Mouse (Mus musculus): ENCODE results near the gene Hist1h3g. TPM values are rescaled to one million over a fixed set of nuclear protein-coding genes. Genes with fewer than 3 reads are reported as not detected.
A peak's percentile ranks its signal among the peaks of the same experiment; 100 is the strongest.
"Not testable (repeated sequence)": the region's sequence is repeated elsewhere in the genome, so short reads cannot be mapped to it uniquely, and the experiment has no call there.

Gene Hist1h3g
- total and polyA plus RNA-seq, 2 experiments from 2014 or later = 1.4 to 544 TPM

- H3K27ac ChIP-seq = peak overlapping the region; percentile 64; the same call in 1 of the 2 replicates
- no peaks in the 10 kb centered on the region for H3K27me3 ChIP-seq (ENCODE audit: insufficient read depth, low read length)
- H3K36me3 ChIP-seq (ENCODE audit: insufficient read depth, low read length) = no peaks in the 10 kb centered on the region
- ATAC-seq (0 out of 2 replicates have a peak, but pooled peaks have one; percentile 10), DNase-seq (ENCODE audit: low spot score) (no peak)
- H3K4me3 ChIP-seq (ENCODE audit: low read length) = peak overlapping the region; percentile 49
- peaks cover 7% of the 10 kb centered on the region; the same call in 1 of the 2 replicates for H3K4me1 ChIP-seq (ENCODE audit: insufficient read depth, low read length)
- under 1% methylated on average over 15 of the region's 15 CpGs for WGBS
- no peak for TF ChIP-seq CTCF (IDR thresholded peaks at IDR 0.05; ENCODE audit: low read depth)
- peak overlapping the region; percentile 61 for H3K4me2 ChIP-seq (ENCODE audit: low read depth, low read length)
- no peaks in the 10 kb centered on the region for H3K9me3 ChIP-seq (ENCODE audit: low read length)
- H3K9ac ChIP-seq (replicated peaks; ENCODE audit: low read length) = peak overlapping the region; percentile 25; the same call in 1 of the 2 replicates
These were observed 672 bp upstream of the Hist1h3g start for GRCm38 (mm10) chr13:23534368-23535131.

- H3K27ac ChIP-seq = no peak overlapping the region
- no peaks in the 10 kb centered on the region for H3K27me3 ChIP-seq (ENCODE audit: insufficient read depth, low read length)
- peaks cover 7% of the 10 kb centered on the region; the same call in 1 of the 2 replicates for H3K4me1 ChIP-seq (ENCODE audit: insufficient read depth, low read length)
- DNase-seq (ENCODE audit: low spot score) = no peak
- peak overlapping the region; percentile 61 for H3K4me2 ChIP-seq (ENCODE audit: low read depth, low read length)
- WGBS = 22% methylated on average over 7 of the region's 7 CpGs
- H3K36me3 ChIP-seq (ENCODE audit: insufficient read depth, low read length) = no peaks in the 10 kb centered on the region
- no peak for TF ChIP-seq CTCF (IDR thresholded peaks at IDR 0.05; ENCODE audit: low read depth)
- H3K4me3 ChIP-seq (ENCODE audit: low read length) = peak overlapping the region; percentile 49
- H3K9ac ChIP-seq (replicated peaks; ENCODE audit: low read length) = no peak overlapping the region
- no peak for ATAC-seq
- H3K9me3 ChIP-seq (ENCODE audit: low read length) = no peaks in the 10 kb centered on the region
These were observed 1.0 kb downstream of the Hist1h3g start for GRCm38 (mm10) chr13:23536076-23536822.

- H3K36me3 ChIP-seq (ENCODE audit: insufficient read depth, low read length) = no peaks in the 10 kb centered on the region
- H3K27me3 ChIP-seq (ENCODE audit: insufficient read depth, low read length) = no peaks in the 10 kb centered on the region
- ATAC-seq (no peak), DNase-seq (ENCODE audit: low spot score) (no peak)
- H3K9ac ChIP-seq (replicated peaks; ENCODE audit: low read length) = no peak overlapping the region
- 74% methylated on average over 3 of the region's 3 CpGs for WGBS
- H3K4me1 ChIP-seq (ENCODE audit: insufficient read depth, low read length) = peaks cover 7% of the 10 kb centered on the region; the same call in 1 of the 2 replicates
- H3K9me3 ChIP-seq (ENCODE audit: low read length) = no peaks in the 10 kb centered on the region
- H3K4me3 ChIP-seq (ENCODE audit: low read length) = no peak overlapping the region
- no peak overlapping the region for H3K27ac ChIP-seq
- TF ChIP-seq CTCF (IDR thresholded peaks at IDR 0.05; ENCODE audit: low read depth) = no peak
- peak overlapping the region; percentile 61; the same call in 1 of the 2 replicates for H3K4me2 ChIP-seq (ENCODE audit: low read depth, low read length)
These were observed 1.9 kb downstream of the Hist1h3g start for GRCm38 (mm10) chr13:23537006-23537710.

- Histone ChIP-seq H3K4me3 (ENCODE audit: low read length) (no peak overlapping the region), H3K4me1 (ENCODE audit: insufficient read depth, low read length) (peaks cover 7% of the 10 kb centered on the region; the same call in 1 of the 2 replicates), H3K27me3 (ENCODE audit: insufficient read depth, low read length) (no peaks in the 10 kb centered on the region), H3K9me3 (ENCODE audit: low read length) (no peaks in the 10 kb centered on the region), H3K9ac (replicated peaks; ENCODE audit: low read length) (no peak overlapping the region), H3K36me3 (ENCODE audit: insufficient read depth, low read length) (no peaks in the 10 kb centered on the region), H3K4me2 (ENCODE audit: low read depth, low read length) (no peak overlapping the region), H3K27ac (no peak overlapping the region)
- DNase-seq (ENCODE audit: low spot score) = no peak
- ATAC-seq = no peak
- 73% methylated on average over 5 of the region's 5 CpGs for WGBS
- no peak for TF ChIP-seq CTCF (IDR thresholded peaks at IDR 0.05; ENCODE audit: low read depth)
These were observed 3.0 kb downstream of the Hist1h3g start for GRCm38 (mm10) chr13:23538249-23538648.

DNA sequence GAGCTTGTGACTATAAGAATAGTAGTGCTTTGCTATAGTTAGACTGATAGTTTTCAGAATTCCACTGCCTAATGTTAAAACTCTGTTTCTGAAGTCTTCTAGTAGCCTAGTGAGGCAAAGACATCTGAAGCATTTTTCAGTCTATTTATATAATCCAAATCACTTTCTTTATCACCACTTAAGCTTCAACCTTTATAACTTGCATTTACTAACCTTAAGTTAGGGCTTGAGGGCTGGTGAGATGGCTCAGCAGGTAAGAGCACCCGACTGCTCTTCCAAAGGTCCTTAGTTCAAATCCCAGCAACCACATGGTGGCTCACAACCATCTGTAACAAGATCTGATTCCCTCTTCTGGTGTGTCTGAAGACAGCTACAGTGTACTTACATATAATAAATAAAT lies 4.6 kb downstream of the Hist1h3g start:
- ATAC-seq; H3K27ac ChIP-seq; H3K4me1 ChIP-seq (ENCODE audit: insufficient read depth, low read length): not testable (repeated sequence)

DNA sequence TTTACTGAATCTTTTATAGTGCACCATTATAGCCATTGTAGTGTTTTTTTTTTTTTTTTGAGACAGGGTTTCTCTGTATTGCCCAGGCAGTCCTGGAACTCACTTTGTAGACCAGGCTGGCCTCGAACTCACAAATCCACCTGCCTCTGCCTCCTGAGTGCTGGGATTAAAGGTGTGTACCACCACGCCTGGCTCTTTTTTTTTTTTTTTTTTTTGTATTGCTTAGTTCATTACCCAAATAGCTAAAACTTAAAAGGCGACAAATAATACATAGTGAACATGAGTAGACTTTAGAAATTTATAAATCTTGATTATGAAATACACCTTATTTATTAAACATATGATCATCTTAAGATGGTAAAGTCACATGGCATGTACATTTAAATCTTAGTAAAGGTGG lies 6.3 kb downstream of the Hist1h3g start:
- H3K9me3 ChIP-seq (ENCODE audit: low read length) = no peaks in the 10 kb centered on the region

More for the DNA sequence above, 4.6 kb downstream of the Hist1h3g start:
- H3K27me3 ChIP-seq (ENCODE audit: insufficient read depth, low read length); H3K4me2 ChIP-seq (ENCODE audit: low read depth, low read length); H3K9ac ChIP-seq (replicated peaks; ENCODE audit: low read length); H3K4me3 ChIP-seq (ENCODE audit: low read length); DNase-seq (ENCODE audit: low spot score); H3K36me3 ChIP-seq (ENCODE audit: insufficient read depth, low read length); H3K9me3 ChIP-seq (ENCODE audit: low read length): not testable (repeated sequence)
- WGBS = 87% methylated on average over 1 of the region's 1 CpGs

DNA sequence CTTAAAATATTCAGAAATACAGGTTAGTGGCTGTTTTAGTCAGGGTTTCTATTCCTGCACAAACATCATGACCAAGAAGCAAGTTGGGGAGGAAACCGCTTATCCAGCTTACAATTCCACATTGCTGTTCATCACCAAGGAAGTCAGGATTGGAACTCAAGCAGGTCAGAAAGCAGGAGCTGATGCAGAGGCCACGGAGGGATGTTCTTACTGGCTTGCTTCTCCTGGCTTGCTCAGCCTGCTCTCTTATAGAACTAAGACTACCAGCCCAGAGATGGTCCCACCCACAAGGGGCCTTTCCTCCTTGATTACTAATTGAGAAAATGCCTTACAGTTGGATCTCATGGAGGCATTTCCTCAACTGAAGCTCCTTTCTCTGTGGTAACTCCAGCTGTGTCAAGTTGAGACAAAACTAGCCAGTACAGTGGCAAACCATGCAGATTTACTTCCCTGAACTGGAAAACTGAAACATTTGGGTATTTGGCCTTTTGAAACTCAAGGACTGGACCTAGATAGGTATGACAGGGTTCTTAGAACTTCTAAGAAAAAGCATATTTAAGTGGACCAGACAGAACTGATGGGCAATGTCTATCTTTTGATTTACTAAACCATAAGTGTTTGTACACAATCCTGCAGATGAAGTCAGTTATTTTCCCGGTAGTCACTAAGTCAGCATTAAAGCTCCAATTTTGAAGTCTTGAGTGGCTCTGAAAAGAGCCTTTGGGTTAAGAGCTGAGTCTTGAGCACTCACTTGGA lies 7.2 kb downstream of the Hist1h3g start:
- H3K27ac ChIP-seq = peak overlapping the region; percentile 67; the same call in 1 of the 2 replicates
- not testable (repeated sequence) for ATAC-seq; H3K4me1 ChIP-seq (ENCODE audit: insufficient read depth, low read length); H3K9me3 ChIP-seq (ENCODE audit: low read length); H3K36me3 ChIP-seq (ENCODE audit: insufficient read depth, low read length); DNase-seq (ENCODE audit: low spot score); H3K27me3 ChIP-seq (ENCODE audit: insufficient read depth, low read length)
- peak overlapping the region; percentile 21; the same call in 1 of the 2 replicates for H3K9ac ChIP-seq (replicated peaks; ENCODE audit: low read length)
- 3% methylated on average over 3 of the region's 3 CpGs for WGBS
- peak overlapping the region; percentile 47 for H3K4me3 ChIP-seq (ENCODE audit: low read length)
- H3K4me2 ChIP-seq (ENCODE audit: low read depth, low read length) = peak overlapping the region; percentile 79

More for the DNA sequence above, 6.3 kb downstream of the Hist1h3g start:
- no peak for ATAC-seq
- no peak overlapping the region for H3K9ac ChIP-seq (replicated peaks; ENCODE audit: low read length)
- H3K4me3 ChIP-seq (ENCODE audit: low read length) = no peak overlapping the region
- no peaks in the 10 kb centered on the region for H3K36me3 ChIP-seq (ENCODE audit: insufficient read depth, low read length)
- no peaks in the 10 kb centered on the region for H3K27me3 ChIP-seq (ENCODE audit: insufficient read depth, low read length)
- no peaks in the 10 kb centered on the region for H3K4me1 ChIP-seq (ENCODE audit: insufficient read depth, low read length)
- TF ChIP-seq CTCF (IDR thresholded peaks at IDR 0.05; ENCODE audit: low read depth) = no peak
- no peak overlapping the region for H3K4me2 ChIP-seq (ENCODE audit: low read depth, low read length)
- DNase-seq (ENCODE audit: low spot score) = no peak
- no peak overlapping the region for H3K27ac ChIP-seq
- 81% methylated on average over 3 of the region's 3 CpGs for WGBS

DNA sequence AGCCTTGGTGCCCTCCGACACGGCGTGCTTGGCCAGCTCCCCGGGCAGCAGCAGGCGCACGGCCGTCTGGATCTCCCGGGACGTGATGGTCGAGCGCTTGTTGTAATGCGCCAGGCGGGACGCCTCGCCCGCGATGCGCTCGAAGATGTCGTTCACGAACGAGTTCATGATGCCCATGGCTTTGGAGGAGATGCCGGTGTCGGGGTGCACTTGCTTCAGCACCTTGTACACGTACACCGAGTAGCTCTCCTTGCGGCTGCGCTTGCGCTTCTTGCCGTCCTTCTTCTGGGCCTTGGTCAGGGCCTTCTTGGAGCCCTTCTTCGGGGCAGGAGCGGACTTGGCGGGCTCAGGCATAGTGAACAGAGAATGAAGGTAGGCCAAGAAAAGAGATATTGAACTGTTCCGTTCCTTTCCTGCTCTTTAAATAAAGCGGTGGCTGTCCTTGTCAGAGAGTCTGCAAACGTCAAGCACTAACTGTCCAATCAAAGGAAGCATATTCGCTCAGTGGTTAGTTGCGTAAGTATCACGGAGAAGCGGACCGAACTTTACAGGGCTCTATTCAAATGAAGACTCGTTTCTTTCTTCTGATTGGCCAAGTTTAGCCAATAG lies 7.9 kb downstream of the Hist1h3g start, which contains the start of gene Hist1h2bh:
Gene Hist1h2bh, minus strand, starts transcription at position 394 of the 609 bp plus-strand sequence.
- under 1% methylated on average over 35 of the region's 42 CpGs for WGBS

More for the DNA sequence above, 7.9 kb downstream of the Hist1h3g start, which contains the start of gene Hist1h2bh:
- peak; percentile 88 for ATAC-seq
- Histone ChIP-seq H3K27ac (peak within 1 kb of the TSS; percentile 88), H3K4me2 (ENCODE audit: low read depth, low read length) (peak within 1 kb of the TSS; percentile 79), H3K9ac (replicated peaks; ENCODE audit: low read length) (peak within 1 kb of the TSS; percentile 21; the same call in 1 of the 2 replicates), H3K4me3 (ENCODE audit: low read length) (peak within 1 kb of the TSS; percentile 47)
- H3K36me3 ChIP-seq (ENCODE audit: insufficient read depth, low read length); H3K4me1 ChIP-seq (ENCODE audit: insufficient read depth, low read length); H3K27me3 ChIP-seq (ENCODE audit: insufficient read depth, low read length); H3K9me3 ChIP-seq (ENCODE audit: low read length): not testable (repeated sequence)
- DNase-seq (ENCODE audit: low spot score) = peak; percentile 91
